Mouse (Mus musculus): ENCODE results near the gene Tra2b. TPM values are rescaled to one million over a fixed set of nuclear protein-coding genes. Genes with fewer than 3 reads are reported as not detected.
"Not testable (repeated sequence)": the region's sequence is repeated elsewhere in the genome, so short reads cannot be mapped to it uniquely, and the experiment has no call there.

Tra2b gene
- 304 and 307 TPM in 2 replicates for polyA plus RNA-seq (2015; fragmentation: Nextera tagmentation; extraction: Ambion mirVana)

DNA sequence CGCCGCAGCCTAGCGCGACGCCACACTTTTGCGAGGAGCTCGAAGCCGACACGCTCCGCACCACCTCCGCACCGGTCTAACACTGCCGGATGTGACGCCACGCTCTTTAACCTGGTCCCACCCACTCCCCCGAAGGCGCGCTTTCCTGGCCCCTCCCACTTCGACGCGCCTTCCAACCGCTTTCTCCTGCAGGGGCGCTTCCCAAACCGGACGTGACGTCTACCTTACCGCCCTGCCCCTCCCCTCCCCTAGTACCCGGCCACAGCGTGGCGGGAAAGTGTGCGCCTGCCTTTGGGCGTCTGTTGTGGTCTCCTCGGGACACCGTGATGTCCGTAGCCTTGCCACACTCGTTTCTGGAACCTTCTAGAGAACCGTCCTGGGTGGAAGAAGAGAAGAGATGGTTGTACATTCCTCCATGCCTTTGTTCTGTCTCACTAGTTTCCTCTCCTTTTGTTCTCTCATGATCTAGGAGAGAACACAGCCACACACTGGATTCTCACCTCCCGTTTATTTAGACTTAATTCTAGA is at the start of gene Tra2b:
Tra2b (minus strand) TSS at position 157 of the 528 bp plus-strand sequence.
- peak within 1 kb of the TSS; percentile 91 for H3K4me2 ChIP-seq
- peak within 1 kb of the TSS; percentile 99 for H3K27ac ChIP-seq
- peak within 1 kb of the TSS; percentile 97 for H3K4me3 ChIP-seq
- no peaks in the 10 kb centered on the region for H3K36me3 ChIP-seq
- peaks cover 24% of the 10 kb centered on the region for H3K4me1 ChIP-seq (replicated peaks)
- H3K27me3 ChIP-seq, result no peaks in the 10 kb centered on the region
- WGBS, result under 1% methylated on average over 38 of the region's 38 CpGs
- ATAC-seq (ENCODE audit: low FRiP score), result peak; percentile 98
- peak within 1 kb of the TSS; percentile 94 for H3K9ac ChIP-seq
- no peaks in the 10 kb centered on the region for H3K9me3 ChIP-seq

DNA sequence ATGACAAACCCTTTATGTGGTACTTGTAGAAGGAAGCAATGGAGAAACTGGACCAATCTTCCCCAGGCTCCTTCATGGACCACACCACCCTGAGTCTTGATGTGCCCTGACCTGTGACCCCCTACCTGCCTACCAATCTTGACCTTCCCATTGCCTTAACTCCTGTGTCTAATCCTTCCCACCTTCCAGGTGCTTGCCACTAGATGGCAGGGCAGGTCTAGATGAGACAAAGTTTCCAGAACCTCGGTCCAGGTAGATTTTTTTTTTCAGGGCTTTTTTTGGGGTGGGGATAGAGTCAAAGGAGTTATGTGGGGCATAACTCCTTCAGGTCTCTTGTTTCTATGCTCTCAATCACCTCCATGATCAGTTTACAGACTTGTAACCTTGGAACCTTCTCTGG is 44.8 kb upstream of the Tra2b start:
- 39% methylated on average over 1 of the region's 1 CpGs for WGBS
- Histone ChIP-seq H3K27ac (no peak overlapping the region), H3K4me3 (no peak overlapping the region), H3K9ac (no peak overlapping the region), H3K4me2 (no peak overlapping the region), H3K27me3 (no peaks in the 10 kb centered on the region), H3K9me3 (no peaks in the 10 kb centered on the region), H3K4me1 (replicated peaks) (no peaks in the 10 kb centered on the region), H3K36me3 (no peaks in the 10 kb centered on the region)
- no peak for ATAC-seq (ENCODE audit: low FRiP score)

- Histone ChIP-seq H3K36me3 (no peaks in the 10 kb centered on the region), H3K27me3 (0 out of 2 replicates have a peak, but pooled peaks cover 7% of the 10 kb centered on the region), H3K4me2 (no peak overlapping the region), H3K4me3 (no peak overlapping the region), H3K27ac (no peak overlapping the region), H3K9me3 (no peaks in the 10 kb centered on the region), H3K4me1 (replicated peaks) (no peaks in the 10 kb centered on the region), H3K9ac (no peak overlapping the region)
- ATAC-seq (ENCODE audit: low FRiP score), result 0 out of 2 replicates have a peak, but pooled peaks have one; percentile 52
- WGBS, result 29% methylated on average over 5 of the region's 5 CpGs
Measured at GRCm38 (mm10) chr16:22302606-22303005, 36.8 kb upstream of the Tra2b start.

GRCm38 (mm10) chr16:22301378-22301777 is 35.6 kb upstream of the Tra2b start:
- no peak overlapping the region for H3K4me2 ChIP-seq
- H3K9ac ChIP-seq, result no peak overlapping the region
- H3K27ac ChIP-seq, result no peak overlapping the region
- ATAC-seq (ENCODE audit: low FRiP score), result no peak
- 73% methylated on average over 3 of the region's 3 CpGs for WGBS
- no peaks in the 10 kb centered on the region for H3K36me3 ChIP-seq
- no peaks in the 10 kb centered on the region for H3K9me3 ChIP-seq
- H3K4me1 ChIP-seq (replicated peaks), result no peaks in the 10 kb centered on the region
- no peak overlapping the region for H3K4me3 ChIP-seq
- 0 out of 2 replicates have a peak, but pooled peaks cover 7% of the 10 kb centered on the region for H3K27me3 ChIP-seq

- H3K4me3 ChIP-seq, result no peak overlapping the region
- H3K4me1 ChIP-seq (replicated peaks), result no peaks in the 10 kb centered on the region
- no peak overlapping the region for H3K4me2 ChIP-seq
- 80% methylated on average over 6 of the region's 6 CpGs for WGBS
- ATAC-seq (ENCODE audit: low FRiP score), result no peak
- 0 out of 2 replicates have a peak, but pooled peaks cover 4% of the 10 kb centered on the region for H3K27me3 ChIP-seq
- H3K9ac ChIP-seq, result no peak overlapping the region
- no peaks in the 10 kb centered on the region; the same call in 1 of the 2 replicates for H3K9me3 ChIP-seq
- no peaks in the 10 kb centered on the region for H3K36me3 ChIP-seq
- no peak overlapping the region for H3K27ac ChIP-seq
Measured at GRCm38 (mm10) chr16:22296901-22297300, 31.1 kb upstream of the Tra2b start.

DNA sequence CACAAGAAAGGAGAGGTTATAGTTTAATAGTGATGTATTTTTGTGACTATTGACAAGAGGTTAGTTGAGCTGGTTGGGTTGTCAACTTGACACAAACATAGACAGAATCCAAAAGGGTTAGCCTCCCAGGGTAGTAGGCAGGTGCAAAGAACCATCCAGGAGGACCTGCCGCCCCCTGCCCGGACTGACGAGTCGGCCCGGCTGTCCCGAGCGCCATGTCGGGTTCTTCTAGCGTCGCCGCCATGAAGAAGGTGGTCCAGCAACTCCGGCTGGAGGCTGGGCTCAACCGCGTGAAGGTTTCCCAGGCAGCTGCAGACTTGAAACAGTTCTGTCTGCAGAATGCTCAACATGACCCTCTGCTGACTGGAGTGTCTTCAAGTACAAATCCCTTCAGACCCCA is 29.0 kb upstream of the Tra2b start:
- not testable (repeated sequence) for H3K4me1 ChIP-seq (replicated peaks); H3K27ac ChIP-seq; H3K4me3 ChIP-seq; H3K4me2 ChIP-seq; H3K36me3 ChIP-seq; H3K9ac ChIP-seq; H3K27me3 ChIP-seq; H3K9me3 ChIP-seq; ATAC-seq (ENCODE audit: low FRiP score)
- 97% methylated on average over 14 of the region's 14 CpGs for WGBS

- no peaks in the 10 kb centered on the region for H3K36me3 ChIP-seq
- no peak overlapping the region for H3K4me2 ChIP-seq
- H3K9ac ChIP-seq, result no peak overlapping the region
- WGBS, result 56% methylated on average over 2 of the region's 2 CpGs
- H3K4me1 ChIP-seq (replicated peaks), result no peaks in the 10 kb centered on the region
- H3K9me3 ChIP-seq, result peaks cover 10% of the 10 kb centered on the region; the same call in 1 of the 2 replicates
- H3K4me3 ChIP-seq, result no peak overlapping the region
- ATAC-seq (ENCODE audit: low FRiP score), result no peak
- no peak overlapping the region for H3K27ac ChIP-seq
- H3K27me3 ChIP-seq, result no peaks in the 10 kb centered on the region
Measured at GRCm38 (mm10) chr16:22293600-22293999, 27.8 kb upstream of the Tra2b start.

- Histone ChIP-seq H3K27ac (no peak overlapping the region), H3K4me2 (no peak overlapping the region), H3K27me3 (no peaks in the 10 kb centered on the region), H3K9ac (no peak overlapping the region), H3K9me3 (peaks cover 10% of the 10 kb centered on the region; the same call in 1 of the 2 replicates), H3K4me3 (no peak overlapping the region), H3K36me3 (no peaks in the 10 kb centered on the region), H3K4me1 (replicated peaks) (no peaks in the 10 kb centered on the region)
- 92% methylated on average over 4 of the region's 4 CpGs for WGBS
- ATAC-seq (ENCODE audit: low FRiP score), result no peak
Measured at GRCm38 (mm10) chr16:22292394-22292793, 26.6 kb upstream of the Tra2b start.

DNA sequence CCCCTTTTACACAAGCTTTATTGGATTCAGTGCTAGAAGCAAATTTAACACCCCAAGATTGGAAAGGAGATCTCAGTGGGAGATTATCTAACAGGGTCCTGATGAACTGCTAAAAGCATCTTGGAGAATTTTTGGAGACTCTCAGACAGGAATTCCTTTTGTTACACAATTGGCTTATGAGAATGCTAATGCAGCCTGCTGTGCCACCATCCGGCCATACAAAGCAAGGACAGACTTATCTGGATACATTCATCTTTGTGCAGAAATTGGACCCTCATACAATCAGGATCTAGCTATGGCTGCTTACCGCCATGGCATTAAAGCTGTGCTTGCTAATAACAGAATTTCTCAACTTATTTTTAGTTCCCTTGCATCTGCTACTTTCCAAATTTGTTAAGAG is 23.8 kb upstream of the Tra2b start:
- H3K4me1 ChIP-seq (replicated peaks), result no peaks in the 10 kb centered on the region
- no peak overlapping the region for H3K27ac ChIP-seq
- no peaks in the 10 kb centered on the region for H3K36me3 ChIP-seq
- H3K4me2 ChIP-seq, result no peak overlapping the region
- H3K4me3 ChIP-seq, result no peak overlapping the region
- 66% methylated on average over 2 of the region's 2 CpGs for WGBS
- no peak for ATAC-seq (ENCODE audit: low FRiP score)
- H3K9me3 ChIP-seq, result peaks cover 10% of the 10 kb centered on the region; the same call in 1 of the 2 replicates
- H3K9ac ChIP-seq, result no peak overlapping the region
- H3K27me3 ChIP-seq, result no peaks in the 10 kb centered on the region

DNA sequence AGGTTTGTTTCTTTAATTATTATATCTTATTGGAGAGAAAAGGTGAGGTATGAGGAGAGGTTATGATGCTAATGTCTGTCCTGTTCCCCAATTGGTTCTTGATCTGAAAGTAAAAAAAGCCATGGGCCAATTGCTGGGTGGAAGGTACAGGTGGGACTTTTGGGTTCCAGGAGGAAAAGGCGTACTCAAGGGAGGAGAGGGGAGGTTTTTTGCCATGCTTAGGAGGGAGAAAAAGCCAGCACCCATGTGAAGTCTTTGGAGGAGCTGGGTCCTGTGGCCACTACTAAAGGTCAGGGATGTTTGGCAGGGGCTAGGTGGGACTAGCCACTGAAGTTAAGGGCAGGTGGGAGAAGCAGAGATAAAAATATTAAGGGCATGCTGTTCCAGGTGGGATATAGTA is 21.2 kb upstream of the Tra2b start:
- Histone ChIP-seq H3K4me3 (no peak overlapping the region), H3K27me3 (no peaks in the 10 kb centered on the region), H3K9me3 (peaks cover 10% of the 10 kb centered on the region; the same call in 1 of the 2 replicates), H3K36me3 (no peaks in the 10 kb centered on the region), H3K4me1 (replicated peaks) (no peaks in the 10 kb centered on the region), H3K4me2 (no peak overlapping the region), H3K27ac (no peak overlapping the region), H3K9ac (no peak overlapping the region)
- no peak for ATAC-seq (ENCODE audit: low FRiP score)
- 94% methylated on average over 1 of the region's 1 CpGs for WGBS

- ATAC-seq (ENCODE audit: low FRiP score), result no peak
- Histone ChIP-seq H3K4me3 (no peak overlapping the region), H3K27me3 (no peaks in the 10 kb centered on the region), H3K27ac (no peak overlapping the region), H3K4me2 (no peak overlapping the region), H3K9me3 (no peaks in the 10 kb centered on the region), H3K36me3 (no peaks in the 10 kb centered on the region), H3K4me1 (replicated peaks) (no peaks in the 10 kb centered on the region), H3K9ac (no peak overlapping the region)
Measured at GRCm38 (mm10) chr16:22276536-22276935, 10.7 kb upstream of the Tra2b start.

- ATAC-seq (ENCODE audit: low FRiP score), result no peak
- Histone ChIP-seq H3K27ac (no peak overlapping the region), H3K4me1 (replicated peaks) (no peaks in the 10 kb centered on the region), H3K27me3 (no peaks in the 10 kb centered on the region), H3K4me3 (no peak overlapping the region), H3K36me3 (no peaks in the 10 kb centered on the region), H3K9me3 (no peaks in the 10 kb centered on the region), H3K9ac (no peak overlapping the region), H3K4me2 (no peak overlapping the region)
- WGBS, result 57% methylated on average over 2 of the region's 2 CpGs
Measured at GRCm38 (mm10) chr16:22275142-22275541, 9.3 kb upstream of the Tra2b start.

DNA sequence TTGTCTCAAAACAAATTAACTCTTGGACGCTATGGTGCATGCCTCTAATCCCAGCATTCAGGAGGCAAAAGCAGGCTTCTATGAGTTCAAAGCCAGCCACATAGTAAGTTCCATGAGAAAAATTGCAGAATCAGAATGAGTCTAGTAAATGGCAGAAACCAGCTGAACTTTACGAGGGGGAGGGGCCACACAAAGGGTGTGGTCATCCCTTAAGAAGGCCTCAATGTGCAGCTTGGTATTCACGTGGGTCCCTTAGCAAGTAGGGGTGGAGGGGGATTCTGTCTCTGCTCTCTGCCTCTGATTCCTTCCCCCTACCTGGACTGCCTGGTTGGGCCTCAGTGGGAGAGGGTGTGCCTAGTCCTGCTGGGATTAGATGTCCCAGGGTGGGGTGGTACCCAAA is 4.7 kb upstream of the Tra2b start:
- H3K27ac ChIP-seq, result no peak overlapping the region
- H3K9ac ChIP-seq, result no peak overlapping the region
- no peaks in the 10 kb centered on the region for H3K36me3 ChIP-seq
- no peaks in the 10 kb centered on the region for H3K27me3 ChIP-seq
- no peak for ATAC-seq (ENCODE audit: low FRiP score)
- no peak overlapping the region for H3K4me3 ChIP-seq
- peaks cover 7% of the 10 kb centered on the region; the same call in 1 of the 2 replicates for H3K4me1 ChIP-seq (replicated peaks)
- no peak overlapping the region for H3K4me2 ChIP-seq
- WGBS, result 70% methylated on average over 3 of the region's 3 CpGs
- no peaks in the 10 kb centered on the region for H3K9me3 ChIP-seq

All from hindbrain, embryonic 13.5 days (tissue).